Mouse (Mus musculus): ENCODE data around the gene Spcs2. TPM values are rescaled to one million over a fixed set of nuclear protein-coding genes. Genes with fewer than 3 reads are reported as not detected.

Spcs2 gene
- polyA plus RNA-seq, 1 experiment from 2014 or later: 340 TPM

DNA sequence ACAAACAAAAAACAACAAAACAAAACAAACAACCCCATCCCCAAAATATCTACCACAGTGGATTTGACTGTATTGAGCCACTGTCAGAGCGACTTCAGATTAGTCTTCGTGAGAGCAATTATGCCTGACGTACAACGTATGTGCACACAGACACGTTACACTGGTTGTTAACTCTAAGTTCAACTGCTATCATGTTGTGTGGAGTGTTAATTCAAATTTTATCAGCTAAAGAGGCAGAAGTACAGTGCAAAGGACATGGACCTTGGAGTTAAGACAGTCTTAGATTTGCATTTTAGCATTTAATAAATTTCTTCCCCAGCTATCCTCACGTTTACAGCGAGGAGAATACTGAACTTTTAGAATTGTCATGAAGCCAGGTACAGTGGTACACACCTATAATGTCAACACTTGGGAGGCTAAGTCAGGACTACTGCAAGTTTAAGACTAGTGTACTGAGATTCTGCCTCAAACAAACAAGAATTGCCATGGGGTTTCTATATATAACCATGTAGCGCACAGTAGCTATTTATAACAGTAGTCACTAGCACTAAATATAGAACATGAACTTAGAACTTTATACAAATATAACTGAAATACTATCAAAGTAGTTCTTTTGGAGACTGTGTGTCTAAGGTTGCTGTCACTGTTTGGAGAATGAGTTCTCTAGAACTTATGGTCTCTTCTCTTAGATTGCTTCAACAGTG, 17.6 kb downstream of the Spcs2 start:
- WGBS: 95% methylated on average over 8 of the region's 8 CpGs

GRCm38 (mm10) chr7:99838241-99838640, 25.0 kb downstream of the Spcs2 start:
- ATAC-seq (replicated peaks; ENCODE audit: low FRiP score, low read depth) (no peak), DNase-seq (ENCODE audit: low spot score) (no peak)
- no peak for TF ChIP-seq CTCF (IDR thresholded peaks at IDR 0.05; ENCODE audit: low read depth)
- WGBS: 94% methylated on average over 3 of the region's 3 CpGs
- H3K4me1 ChIP-seq (replicated peaks; ENCODE audit: insufficient read depth, low read length): no peaks in the 10 kb centered on the region
- H3K27ac ChIP-seq: no peak overlapping the region
- H3K9ac ChIP-seq (ENCODE audit: low read depth, low read length): no peak overlapping the region
- no peaks in the 10 kb centered on the region for H3K9me3 ChIP-seq (replicated peaks; ENCODE audit: low read length)
- H3K27me3 ChIP-seq (ENCODE audit: insufficient read depth, low read length): no peaks in the 10 kb centered on the region
- H3K4me3 ChIP-seq (replicated peaks; ENCODE audit: low read depth, low read length): no peak overlapping the region
- peaks cover 48% of the 10 kb centered on the region for H3K36me3 ChIP-seq (ENCODE audit: insufficient read depth, low read length)
- H3K4me2 ChIP-seq (ENCODE audit: low read length): no peak overlapping the region

More for the DNA sequence above, 17.6 kb downstream of the Spcs2 start:
- no peak for DNase-seq (ENCODE audit: low spot score)
- no peak for ATAC-seq (replicated peaks; ENCODE audit: low FRiP score, low read depth)
- Histone ChIP-seq H3K4me3 (replicated peaks; ENCODE audit: low read depth, low read length) (no peak overlapping the region), H3K9me3 (replicated peaks; ENCODE audit: low read length) (no peaks in the 10 kb centered on the region), H3K9ac (ENCODE audit: low read depth, low read length) (no peak overlapping the region), H3K27ac (no peak overlapping the region), H3K4me2 (ENCODE audit: low read length) (no peak overlapping the region), H3K36me3 (ENCODE audit: insufficient read depth, low read length) (peaks cover 48% of the 10 kb centered on the region; the same call in 1 of the 2 replicates), H3K4me1 (replicated peaks; ENCODE audit: insufficient read depth, low read length) (no peaks in the 10 kb centered on the region), H3K27me3 (ENCODE audit: insufficient read depth, low read length) (no peaks in the 10 kb centered on the region)
- no peak for TF ChIP-seq CTCF (IDR thresholded peaks at IDR 0.05; ENCODE audit: low read depth)

DNA sequence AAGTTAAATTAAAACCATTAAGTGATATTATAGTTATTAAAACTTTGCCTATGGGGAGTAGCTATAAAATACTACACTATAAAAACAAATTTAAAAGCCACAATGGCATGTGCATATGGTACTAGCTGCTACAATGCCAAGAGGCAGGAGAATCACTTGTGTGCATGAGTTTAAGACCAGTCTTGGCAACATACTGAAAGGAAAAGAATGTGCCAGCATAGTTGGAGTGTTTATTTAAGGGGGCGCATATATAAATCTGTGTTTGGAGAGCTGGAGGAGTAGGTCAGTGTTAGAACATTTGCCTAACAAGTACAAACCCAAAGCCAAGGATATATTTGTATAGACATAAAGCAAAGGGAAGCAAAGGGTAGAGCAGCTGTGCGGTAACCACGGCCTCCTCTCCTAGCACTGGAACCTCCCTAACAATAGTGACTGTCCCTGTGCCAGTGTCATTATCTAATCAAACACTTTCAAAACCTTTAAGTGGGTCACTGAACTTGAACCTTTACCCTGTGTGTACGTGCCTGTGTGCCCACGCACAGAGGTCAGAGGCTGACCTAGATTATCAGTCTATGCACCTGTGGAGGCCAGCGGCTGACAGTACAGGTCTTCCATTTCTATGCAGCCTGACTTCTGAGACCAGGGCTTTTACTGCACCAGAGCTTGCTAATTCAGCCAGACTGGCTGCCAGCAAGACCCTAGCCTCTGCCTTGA, 25.7 kb downstream of the Spcs2 start:
- Histone ChIP-seq H3K27me3 (ENCODE audit: insufficient read depth, low read length) (no peaks in the 10 kb centered on the region), H3K36me3 (ENCODE audit: insufficient read depth, low read length) (peaks cover 42% of the 10 kb centered on the region), H3K9ac (ENCODE audit: low read depth, low read length) (no peak overlapping the region), H3K9me3 (replicated peaks; ENCODE audit: low read length) (no peaks in the 10 kb centered on the region), H3K4me2 (ENCODE audit: low read length) (no peak overlapping the region), H3K27ac (no peak overlapping the region), H3K4me3 (replicated peaks; ENCODE audit: low read depth, low read length) (no peak overlapping the region), H3K4me1 (replicated peaks; ENCODE audit: insufficient read depth, low read length) (no peaks in the 10 kb centered on the region)
- WGBS: 71% methylated on average over 6 of the region's 6 CpGs
- no peak for TF ChIP-seq CTCF (IDR thresholded peaks at IDR 0.05; ENCODE audit: low read depth)
- DNase-seq (ENCODE audit: low spot score) (no peak), ATAC-seq (replicated peaks; ENCODE audit: low FRiP score, low read depth) (no peak)

DNA sequence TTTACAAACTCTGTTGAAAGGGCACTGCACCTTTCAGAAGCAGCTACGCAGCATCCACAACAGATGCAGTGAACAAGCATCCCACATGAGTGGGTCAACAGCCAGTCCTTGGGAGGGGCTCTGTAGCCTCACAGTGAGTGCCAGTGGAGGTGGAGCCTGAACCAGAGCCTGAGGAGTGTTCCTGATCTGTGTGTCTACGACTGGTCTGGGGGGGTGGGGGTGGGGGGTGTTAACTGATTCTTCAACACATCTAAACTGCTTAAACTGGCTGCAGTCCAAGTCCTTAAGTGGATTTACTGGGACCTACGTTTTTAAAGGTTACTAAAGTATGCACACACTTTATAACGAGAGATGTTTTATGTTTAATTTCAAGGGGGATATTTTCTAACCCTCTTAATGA, 26.5 kb downstream of the Spcs2 start:
- WGBS: 47% methylated on average over 4 of the region's 4 CpGs
- no peak overlapping the region for H3K4me3 ChIP-seq (replicated peaks; ENCODE audit: low read depth, low read length)
- TF ChIP-seq CTCF (IDR thresholded peaks at IDR 0.05; ENCODE audit: low read depth): no peak
- H3K27me3 ChIP-seq (ENCODE audit: insufficient read depth, low read length): no peaks in the 10 kb centered on the region
- H3K36me3 ChIP-seq (ENCODE audit: insufficient read depth, low read length): peaks cover 36% of the 10 kb centered on the region
- ATAC-seq (replicated peaks; ENCODE audit: low FRiP score, low read depth) (no peak), DNase-seq (ENCODE audit: low spot score) (no peak)
- no peaks in the 10 kb centered on the region for H3K4me1 ChIP-seq (replicated peaks; ENCODE audit: insufficient read depth, low read length)
- no peaks in the 10 kb centered on the region for H3K9me3 ChIP-seq (replicated peaks; ENCODE audit: low read length)
- H3K9ac ChIP-seq (ENCODE audit: low read depth, low read length): no peak overlapping the region
- H3K27ac ChIP-seq: no peak overlapping the region
- H3K4me2 ChIP-seq (ENCODE audit: low read length): no peak overlapping the region

GRCm38 (mm10) chr7:99834314-99834853, 28.9 kb downstream of the Spcs2 start:
- DNase-seq (ENCODE audit: low spot score): no peak
- TF ChIP-seq CTCF (IDR thresholded peaks at IDR 0.05; ENCODE audit: low read depth): no peak
- no peaks in the 10 kb centered on the region for H3K4me1 ChIP-seq (replicated peaks; ENCODE audit: insufficient read depth, low read length)
- ATAC-seq (replicated peaks; ENCODE audit: low FRiP score, low read depth): no peak
- H3K4me2 ChIP-seq (ENCODE audit: low read length): no peak overlapping the region
- WGBS: 86% methylated on average over 5 of the region's 5 CpGs
- no peaks in the 10 kb centered on the region for H3K27me3 ChIP-seq (ENCODE audit: insufficient read depth, low read length)
- H3K27ac ChIP-seq: no peak overlapping the region
- no peak overlapping the region for H3K9ac ChIP-seq (ENCODE audit: low read depth, low read length)
- H3K4me3 ChIP-seq (replicated peaks; ENCODE audit: low read depth, low read length): no peak overlapping the region
- no peaks in the 10 kb centered on the region for H3K9me3 ChIP-seq (replicated peaks; ENCODE audit: low read length)
- peaks cover 21% of the 10 kb centered on the region for H3K36me3 ChIP-seq (ENCODE audit: insufficient read depth, low read length)

- DNase-seq (ENCODE audit: low spot score): no peak
- 86% methylated on average over 2 of the region's 2 CpGs for WGBS
Observed at GRCm38 (mm10) chr7:99833846-99834222, 29.4 kb downstream of the Spcs2 start.

More at GRCm38 (mm10) chr7:99833846-99834222, 29.4 kb downstream of the Spcs2 start:
- H3K27me3 ChIP-seq (ENCODE audit: insufficient read depth, low read length): no peaks in the 10 kb centered on the region
- TF ChIP-seq CTCF (IDR thresholded peaks at IDR 0.05; ENCODE audit: low read depth): no peak
- peaks cover 17% of the 10 kb centered on the region for H3K36me3 ChIP-seq (ENCODE audit: insufficient read depth, low read length)
- H3K9me3 ChIP-seq (replicated peaks; ENCODE audit: low read length): no peaks in the 10 kb centered on the region
- no peak overlapping the region for H3K4me3 ChIP-seq (replicated peaks; ENCODE audit: low read depth, low read length)
- ATAC-seq (replicated peaks; ENCODE audit: low FRiP score, low read depth): no peak
- H3K4me1 ChIP-seq (replicated peaks; ENCODE audit: insufficient read depth, low read length): no peaks in the 10 kb centered on the region
- no peak overlapping the region for H3K9ac ChIP-seq (ENCODE audit: low read depth, low read length)
- H3K27ac ChIP-seq: no peak overlapping the region
- H3K4me2 ChIP-seq (ENCODE audit: low read length): no peak overlapping the region

Measured in kidney, postnatal 0 days (tissue).